Mouse (Mus musculus): ENCODE data around the gene Rpl29. TPM values are rescaled to one million over a fixed set of nuclear protein-coding genes. Genes with fewer than 3 reads are reported as not detected.
A peak's percentile ranks its signal among the peaks of the same experiment; 100 is the strongest.

Gene Rpl29
- polyA plus RNA-seq, 1 experiment, result 913 TPM

GRCm38 (mm10) chr9:106420608-106421007, 8.6 kb upstream of the Rpl29 start:
- DNase-seq (ENCODE audit: low read depth), result peak; percentile 67
- no peak for TF ChIP-seq CTCF (IDR thresholded peaks at IDR 0.05; ENCODE audit: borderline replicate concordance, extremely low read depth, insufficient read depth, insufficient read length)
- TF ChIP-seq POLR2A (IDR thresholded peaks at IDR 0.05; ENCODE audit: borderline replicate concordance, extremely low read depth, insufficient read depth, insufficient read length, poor library complexity, severe bottlenecking), result no peak

DNA sequence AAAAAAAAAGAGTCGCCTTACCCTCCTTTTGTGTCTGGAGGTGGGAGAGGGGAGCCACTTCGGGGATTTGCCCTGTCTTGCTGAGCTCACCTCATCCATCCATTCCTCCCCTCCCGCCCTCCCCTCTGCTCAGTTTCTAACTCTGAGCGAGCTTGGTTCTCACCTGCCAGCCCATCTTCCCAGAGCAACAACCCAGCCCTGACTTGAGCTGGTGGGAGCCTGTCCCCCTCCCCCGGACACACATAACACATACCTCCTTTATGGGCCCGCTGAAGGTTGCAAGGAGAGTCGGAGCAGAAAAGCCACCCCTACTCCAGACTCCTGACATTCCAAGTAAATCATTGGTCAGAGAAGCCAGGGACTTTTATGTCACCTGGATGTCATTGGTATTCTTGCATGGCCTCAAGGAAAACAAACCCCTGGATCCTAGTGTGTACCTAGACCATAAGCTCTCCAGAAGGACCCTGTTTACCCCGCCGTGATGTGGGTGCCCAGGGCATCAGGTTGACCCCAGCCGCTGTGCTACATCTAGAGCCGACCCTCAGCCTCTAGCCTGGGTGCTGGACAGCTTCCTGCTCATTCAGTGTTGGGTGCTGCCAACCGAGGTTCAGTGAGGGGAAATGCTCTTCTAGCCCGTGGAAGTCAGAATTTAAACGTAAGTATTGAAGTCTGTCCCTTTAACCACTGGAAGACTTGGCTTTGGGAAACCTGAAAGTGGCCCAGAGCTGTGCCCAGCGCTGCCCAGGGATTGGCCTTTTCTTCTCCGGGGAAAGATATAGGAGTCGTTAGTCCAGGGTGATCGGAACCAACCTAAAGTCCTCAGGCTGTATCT, 8.0 kb upstream of the Rpl29 start:
- TF ChIP-seq CTCF (IDR thresholded peaks at IDR 0.05; ENCODE audit: borderline replicate concordance, extremely low read depth, insufficient read depth, insufficient read length), result no peak
- TF ChIP-seq POLR2A (IDR thresholded peaks at IDR 0.05; ENCODE audit: borderline replicate concordance, extremely low read depth, insufficient read depth, insufficient read length, poor library complexity, severe bottlenecking), result no peak
- DNase-seq (ENCODE audit: low read depth), result no peak

DNA sequence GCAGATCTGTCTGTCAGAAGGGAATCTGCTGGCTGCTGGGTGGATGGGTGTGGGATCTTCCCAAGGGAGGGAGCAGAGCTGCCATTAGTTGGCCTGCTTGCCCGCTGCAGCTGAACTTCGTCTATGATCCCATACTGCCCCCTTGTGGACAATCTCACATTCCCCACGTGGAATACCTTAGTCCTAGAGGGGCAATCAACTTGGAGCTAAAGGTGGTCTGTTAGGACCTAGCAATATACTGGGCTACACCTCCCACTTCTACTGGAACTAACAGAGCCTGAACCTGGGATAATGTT, 7.4 kb upstream of the Rpl29 start:
- TF ChIP-seq CTCF (IDR thresholded peaks at IDR 0.05; ENCODE audit: borderline replicate concordance, extremely low read depth, insufficient read depth, insufficient read length) (peak; percentile 94), POLR2A (IDR thresholded peaks at IDR 0.05; ENCODE audit: borderline replicate concordance, extremely low read depth, insufficient read depth, insufficient read length, poor library complexity, severe bottlenecking) (no peak)
- peak; percentile 94 for DNase-seq (ENCODE audit: low read depth)

DNA sequence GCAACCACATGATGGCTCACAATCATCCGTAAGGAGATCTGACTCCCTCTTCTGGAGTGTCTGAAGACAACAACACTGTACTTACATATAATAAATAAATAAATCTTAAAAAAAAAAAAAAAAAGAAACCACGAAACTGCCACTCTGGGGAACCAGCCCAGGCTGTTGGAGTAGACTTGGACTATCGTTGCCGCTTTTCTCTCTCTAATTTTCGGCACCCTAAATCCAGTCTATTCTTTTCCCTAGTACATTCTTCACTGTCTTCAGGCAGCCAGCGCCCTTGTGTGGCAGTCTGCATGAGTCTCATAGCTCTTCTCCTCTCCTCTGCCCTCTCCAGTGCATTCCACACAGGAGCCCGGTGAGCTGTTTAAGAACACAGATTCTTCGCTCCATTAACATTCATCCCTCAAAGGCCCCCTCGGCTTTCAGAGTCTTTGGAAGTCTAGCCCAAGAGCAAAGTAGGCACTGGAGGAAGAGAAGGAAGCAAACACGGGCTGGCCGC, 484 bp upstream of the Rpl29 start:
- peak; percentile 34 for DNase-seq (ENCODE audit: low read depth)
- TF ChIP-seq CTCF (IDR thresholded peaks at IDR 0.05; ENCODE audit: borderline replicate concordance, extremely low read depth, insufficient read depth, insufficient read length), result no peak
- TF ChIP-seq POLR2A (IDR thresholded peaks at IDR 0.05; ENCODE audit: borderline replicate concordance, extremely low read depth, insufficient read depth, insufficient read length, poor library complexity, severe bottlenecking), result no peak

- DNase-seq (ENCODE audit: low read depth), result no peak
These were observed 686 bp downstream of the Rpl29 start for GRCm38 (mm10) chr9:106430015-106430264.

DNA sequence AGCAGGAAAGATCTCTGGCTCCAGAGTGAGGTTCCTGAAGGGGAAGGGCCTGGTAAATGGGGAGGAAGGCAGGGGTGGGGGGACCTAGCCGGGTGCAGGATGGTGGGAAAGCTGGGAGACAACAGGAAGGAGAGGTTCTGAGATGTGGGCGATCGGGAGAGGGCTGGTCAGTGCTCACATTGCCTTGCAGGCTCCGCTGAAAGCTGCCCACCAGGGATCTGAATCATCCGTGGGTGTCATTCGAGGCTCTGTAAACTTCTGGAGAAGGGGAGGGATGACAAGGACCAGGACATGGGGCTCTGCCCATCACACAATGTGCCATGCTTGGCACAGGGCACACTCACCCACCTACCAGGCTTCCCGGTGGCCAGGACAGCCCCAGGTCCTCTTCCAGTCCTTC, 4.1 kb downstream of the Rpl29 start:
- no peak for DNase-seq (ENCODE audit: low read depth)
- TF ChIP-seq CTCF (IDR thresholded peaks at IDR 0.05; ENCODE audit: borderline replicate concordance, extremely low read depth, insufficient read depth, insufficient read length) (no peak), POLR2A (IDR thresholded peaks at IDR 0.05; ENCODE audit: borderline replicate concordance, extremely low read depth, insufficient read depth, insufficient read length, poor library complexity, severe bottlenecking) (no peak)

More at GRCm38 (mm10) chr9:106430015-106430264, 686 bp downstream of the Rpl29 start:
- TF ChIP-seq POLR2A (IDR thresholded peaks at IDR 0.05; ENCODE audit: borderline replicate concordance, extremely low read depth, insufficient read depth, insufficient read length, poor library complexity, severe bottlenecking) (no peak), CTCF (IDR thresholded peaks at IDR 0.05; ENCODE audit: borderline replicate concordance, extremely low read depth, insufficient read depth, insufficient read length) (no peak)

DNA sequence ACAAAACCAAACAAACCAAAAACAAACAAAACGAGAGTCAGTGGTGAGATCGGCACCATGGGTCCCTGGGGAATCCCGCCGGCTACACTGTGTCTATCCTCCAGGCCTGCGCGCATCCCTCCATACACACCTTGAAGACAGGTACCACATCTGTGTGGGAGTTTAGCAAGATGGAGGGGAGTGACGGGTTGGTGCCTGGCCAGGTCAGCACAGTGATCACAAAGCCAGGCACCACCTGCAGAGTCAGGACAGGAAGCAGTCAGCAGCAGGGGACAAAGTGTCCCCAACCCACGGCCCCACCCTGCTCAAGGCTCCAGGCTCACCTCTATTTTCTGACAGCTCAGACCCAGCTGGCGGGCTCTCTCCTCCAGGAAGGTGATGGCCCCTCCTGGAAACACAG, 7.3 kb downstream of the Rpl29 start:
- DNase-seq (ENCODE audit: low read depth), result no peak
- TF ChIP-seq CTCF (IDR thresholded peaks at IDR 0.05; ENCODE audit: borderline replicate concordance, extremely low read depth, insufficient read depth, insufficient read length), result no peak
- TF ChIP-seq POLR2A (IDR thresholded peaks at IDR 0.05; ENCODE audit: borderline replicate concordance, extremely low read depth, insufficient read depth, insufficient read length, poor library complexity, severe bottlenecking), result no peak

DNA sequence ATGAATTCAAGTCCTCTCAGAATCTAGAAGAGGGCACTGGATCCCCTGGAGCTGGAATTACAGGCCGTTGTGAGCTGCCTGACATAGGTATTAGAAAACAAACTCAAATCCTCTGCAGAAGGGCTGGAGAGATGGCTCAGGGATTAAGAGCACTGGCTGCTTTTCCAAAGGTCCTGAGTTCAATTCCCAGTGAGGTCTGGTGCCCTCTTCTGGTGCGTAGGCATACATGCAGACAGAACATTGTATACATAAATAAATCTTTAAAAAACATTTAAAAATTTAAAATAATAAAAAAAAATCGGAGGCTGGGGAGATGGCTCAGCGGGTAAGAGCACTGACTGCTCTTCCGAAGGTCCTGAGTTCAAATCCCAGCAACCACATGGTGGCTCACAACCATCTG, 13.4 kb downstream of the Rpl29 start:
- no peak for DNase-seq (ENCODE audit: low read depth)
- no peak for TF ChIP-seq POLR2A (IDR thresholded peaks at IDR 0.05; ENCODE audit: borderline replicate concordance, extremely low read depth, insufficient read depth, insufficient read length, poor library complexity, severe bottlenecking)
- TF ChIP-seq CTCF (IDR thresholded peaks at IDR 0.05; ENCODE audit: borderline replicate concordance, extremely low read depth, insufficient read depth, insufficient read length), result peak; percentile 14; the same call in 1 of the 2 replicates

DNA sequence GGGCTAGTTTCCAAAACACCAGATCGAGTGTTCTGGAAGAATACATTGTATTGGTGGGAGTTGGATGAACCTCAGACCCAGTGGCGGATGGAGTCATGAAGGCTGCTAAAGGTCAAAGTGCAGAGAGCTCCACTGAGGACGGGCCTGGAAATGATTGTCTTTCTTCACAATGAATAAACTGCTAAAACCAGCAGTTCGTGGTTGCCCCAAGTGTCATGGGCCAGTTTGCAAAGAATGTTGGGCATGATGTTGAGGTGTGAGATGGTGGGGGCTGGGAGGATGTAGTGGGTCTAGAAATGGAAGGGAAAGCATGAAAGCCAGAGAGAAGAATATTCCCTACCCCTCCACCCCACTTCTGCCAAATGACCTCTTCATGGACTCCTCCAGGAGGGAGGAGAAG, 15.6 kb downstream of the Rpl29 start:
- DNase-seq (ENCODE audit: low read depth), result no peak
- TF ChIP-seq POLR2A (IDR thresholded peaks at IDR 0.05; ENCODE audit: borderline replicate concordance, extremely low read depth, insufficient read depth, insufficient read length, poor library complexity, severe bottlenecking) (no peak), CTCF (IDR thresholded peaks at IDR 0.05; ENCODE audit: borderline replicate concordance, extremely low read depth, insufficient read depth, insufficient read length) (no peak)

DNA sequence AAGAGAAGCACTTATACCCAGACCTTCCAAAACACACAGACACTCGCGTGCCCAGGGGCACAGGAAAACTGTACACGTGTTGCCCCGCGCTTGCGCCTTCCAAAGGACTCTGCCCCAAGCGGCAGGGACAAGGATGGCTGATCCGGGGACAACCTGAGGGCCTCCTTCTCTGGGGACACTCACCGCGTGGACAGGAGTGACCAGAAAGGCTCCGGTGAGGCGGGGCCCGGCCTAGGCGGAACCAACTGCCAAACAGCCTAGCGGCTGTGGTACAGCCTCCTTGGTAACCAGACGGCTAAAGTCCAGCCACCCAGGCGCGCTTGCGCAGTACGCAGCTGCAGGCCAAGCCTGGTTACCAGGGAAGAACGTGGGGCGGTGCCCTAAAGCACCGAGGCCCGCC, 18.1 kb downstream of the Rpl29 start, which contains the start of the genes Abhd14b and Abhd14a:
Gene Abhd14b, plus strand, starts transcription at position 112 of the 400 bp plus-strand sequence.
Gene Abhd14a, minus strand, starts transcription at position 331 of the 400 bp plus-strand sequence.
- no peak for TF ChIP-seq POLR2A (IDR thresholded peaks at IDR 0.05; ENCODE audit: borderline replicate concordance, extremely low read depth, insufficient read depth, insufficient read length, poor library complexity, severe bottlenecking)
- TF ChIP-seq CTCF (IDR thresholded peaks at IDR 0.05; ENCODE audit: borderline replicate concordance, extremely low read depth, insufficient read depth, insufficient read length), result peak; percentile 53

DNA sequence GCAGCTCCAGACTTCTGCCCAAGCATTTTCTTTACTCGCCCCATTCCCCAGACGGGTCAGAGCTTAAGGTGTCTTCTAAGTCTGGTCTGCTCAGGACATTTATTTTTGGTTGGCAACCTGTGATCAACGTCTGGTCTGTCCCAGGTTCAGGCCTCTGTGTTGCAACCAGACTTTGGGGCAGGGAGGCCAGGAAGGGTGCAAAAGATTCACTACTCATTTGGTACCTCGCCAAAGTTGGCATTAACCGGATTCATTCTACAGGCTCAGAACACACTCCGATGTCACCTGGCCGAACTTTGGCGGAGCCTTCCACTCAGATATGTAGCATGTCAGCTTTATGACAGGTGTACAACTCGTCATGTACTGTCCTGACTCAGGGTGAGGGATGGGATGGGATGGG, 18.7 kb downstream of the Rpl29 start:
- DNase-seq (ENCODE audit: low read depth), result no peak

More for the DNA sequence above, 18.1 kb downstream of the Rpl29 start, which contains the start of the genes Abhd14b and Abhd14a:
- peak; percentile 93 for DNase-seq (ENCODE audit: low read depth)

DNA sequence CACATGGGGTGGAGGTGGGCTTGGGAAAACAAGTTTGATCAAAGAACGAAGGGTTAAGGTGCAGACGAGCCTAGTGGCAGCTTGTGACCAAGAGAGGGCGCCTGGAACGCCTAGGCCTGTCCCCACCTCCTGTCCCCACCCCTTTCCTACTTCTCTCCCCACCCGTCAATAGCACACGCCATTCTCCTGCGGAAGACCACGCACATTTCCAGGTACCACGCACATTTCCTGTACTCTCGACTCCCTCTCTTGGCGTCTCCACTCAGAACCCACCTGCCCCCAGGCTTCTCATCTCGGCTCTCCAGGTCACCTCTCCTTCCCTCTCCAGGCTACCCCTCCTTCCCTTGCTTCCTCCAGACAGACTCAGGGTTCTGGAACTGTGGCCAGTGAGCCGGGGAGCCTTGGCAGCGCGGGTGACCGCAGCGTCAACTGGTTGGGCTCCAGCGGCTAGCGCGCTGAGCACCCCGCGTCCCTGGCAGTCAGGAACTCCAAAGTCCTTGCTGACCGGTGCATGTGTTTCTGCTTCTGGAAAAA, 19.3 kb downstream of the Rpl29 start:
- DNase-seq (ENCODE audit: low read depth), result peak; percentile 86
- TF ChIP-seq CTCF (IDR thresholded peaks at IDR 0.05; ENCODE audit: borderline replicate concordance, extremely low read depth, insufficient read depth, insufficient read length) (peak; percentile 76), POLR2A (IDR thresholded peaks at IDR 0.05; ENCODE audit: borderline replicate concordance, extremely low read depth, insufficient read depth, insufficient read length, poor library complexity, severe bottlenecking) (no peak)

More for the DNA sequence above, 18.7 kb downstream of the Rpl29 start:
- no peak for TF ChIP-seq CTCF (IDR thresholded peaks at IDR 0.05; ENCODE audit: borderline replicate concordance, extremely low read depth, insufficient read depth, insufficient read length)
- no peak for TF ChIP-seq POLR2A (IDR thresholded peaks at IDR 0.05; ENCODE audit: borderline replicate concordance, extremely low read depth, insufficient read depth, insufficient read length, poor library complexity, severe bottlenecking)

All from brain, embryonic 14.5 days (tissue).